Mouse (Mus musculus) thymus, postnatal 25 days (tissue): Measurements from ENCODE around the gene BC051665.

Experiments used
- DNase-seq: peaks from one replicate; pipeline ENCODE4 v3.0.0; 2022

BC051665 gene

DNA sequence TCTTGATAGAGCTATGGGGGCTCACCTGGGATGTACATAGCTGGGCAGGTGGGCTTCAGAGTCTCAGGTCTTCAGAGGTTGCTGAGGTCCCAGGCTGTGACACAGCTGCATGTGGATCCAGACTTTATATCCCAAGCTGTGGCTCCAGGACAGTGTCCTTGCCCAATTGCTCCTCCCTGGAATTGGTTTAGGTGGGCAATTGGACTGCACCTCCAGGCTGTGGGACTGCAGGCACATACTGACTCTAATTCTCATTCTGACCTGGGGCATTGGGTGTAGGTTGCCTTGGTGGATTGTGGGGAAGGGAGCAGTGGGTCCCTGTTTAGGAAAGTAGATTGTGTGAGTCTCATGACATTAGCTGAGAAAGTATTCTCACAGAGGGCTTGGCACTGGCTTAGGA is at the start of gene BC051665:
Gene BC051665 (minus strand): TSS at position 101 of the 400 bp plus-strand sequence.
- no peak for DNase-seq

DNA sequence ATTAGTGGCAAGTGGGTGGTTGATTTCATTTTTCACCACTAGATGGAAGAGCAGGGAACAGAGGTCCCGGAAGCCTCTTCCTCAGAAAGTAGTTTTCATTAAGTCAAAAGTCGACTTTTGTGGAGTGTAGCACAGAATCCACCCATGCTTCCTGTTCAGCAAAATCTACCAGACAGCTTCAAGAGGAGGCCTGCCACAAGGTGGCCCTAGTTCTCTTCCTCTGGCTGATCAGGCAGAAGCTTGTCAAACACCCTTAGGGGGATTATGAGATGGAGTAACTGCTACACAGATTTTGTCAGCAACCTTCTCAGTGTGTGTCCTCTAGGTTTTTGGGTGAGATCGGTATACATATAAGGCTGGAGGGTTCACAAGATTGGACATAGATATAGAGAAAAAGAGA is 39.9 kb upstream of the BC051665 start:
- DNase-seq: peak; percentile 77

DNA sequence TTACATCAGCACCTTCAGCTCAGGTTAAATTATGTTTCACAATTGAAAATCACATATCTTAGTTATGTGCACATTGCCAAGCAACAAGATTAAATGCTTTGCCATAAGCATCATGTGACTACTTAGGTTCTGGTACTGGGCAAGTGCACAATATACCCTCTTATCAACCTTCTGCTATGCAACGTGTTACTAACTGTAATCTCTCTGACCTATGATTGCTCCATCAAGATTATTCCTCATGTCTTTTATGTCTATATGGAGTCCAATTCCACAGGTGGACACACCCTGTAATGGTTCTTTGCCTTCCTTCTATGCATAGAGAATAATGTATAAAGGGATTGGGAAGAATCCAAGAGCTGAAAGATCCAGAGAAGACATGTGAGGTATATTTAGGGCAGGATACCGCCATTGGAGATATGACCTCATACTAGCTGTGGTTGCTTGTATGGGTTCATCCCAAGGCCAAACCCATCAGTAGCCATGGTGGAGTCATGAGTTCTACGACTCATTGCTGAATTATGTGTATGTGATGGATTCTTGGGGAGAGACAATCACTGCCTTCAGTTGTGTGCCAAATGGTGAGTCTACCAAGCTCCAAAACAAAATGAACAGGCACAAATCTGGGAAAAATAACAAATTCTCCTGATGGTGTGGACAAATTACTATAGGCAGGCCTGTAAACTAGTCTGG is 34.5 kb upstream of the BC051665 start:
- no peak for DNase-seq

DNA sequence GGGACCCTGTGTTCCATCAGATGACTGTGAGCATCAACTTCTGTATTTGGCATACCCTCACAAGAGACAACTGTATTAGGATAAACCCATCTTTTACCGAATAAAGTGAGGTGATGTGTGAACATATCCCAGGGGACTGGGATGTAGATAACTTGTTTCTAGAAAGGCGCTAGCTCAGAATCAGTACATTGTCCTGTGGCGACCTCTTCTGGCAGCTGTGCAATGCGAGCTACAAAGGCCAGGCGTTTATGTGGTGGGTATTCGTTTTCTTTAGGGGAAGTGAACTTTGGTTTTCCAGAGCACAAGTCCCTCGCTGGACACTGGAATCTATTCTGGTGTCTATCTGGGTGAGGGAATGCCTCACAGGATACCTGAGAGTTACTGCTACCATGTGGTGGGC is 33.3 kb upstream of the BC051665 start:
- peak; percentile 33 for DNase-seq

DNA sequence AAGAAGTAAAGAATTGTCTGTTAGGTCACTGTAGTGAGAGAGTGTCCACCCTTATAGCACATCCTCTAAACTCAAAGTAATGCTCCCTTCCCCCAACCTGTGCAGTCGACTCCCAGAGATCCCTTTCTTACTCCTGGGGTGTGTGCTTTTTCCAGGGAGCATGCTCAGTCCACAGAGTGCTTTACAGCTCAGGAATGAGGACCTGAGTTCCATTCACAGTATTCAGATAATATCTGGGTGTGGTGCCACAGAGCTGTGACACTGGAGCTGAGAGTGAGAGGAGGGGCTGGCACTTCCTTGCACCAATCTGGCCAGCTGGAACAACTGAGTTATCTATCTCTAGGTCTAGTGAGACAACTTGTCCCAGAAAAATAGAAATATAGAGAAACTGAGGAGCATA is 27.6 kb upstream of the BC051665 start:
- DNase-seq: no peak

DNA sequence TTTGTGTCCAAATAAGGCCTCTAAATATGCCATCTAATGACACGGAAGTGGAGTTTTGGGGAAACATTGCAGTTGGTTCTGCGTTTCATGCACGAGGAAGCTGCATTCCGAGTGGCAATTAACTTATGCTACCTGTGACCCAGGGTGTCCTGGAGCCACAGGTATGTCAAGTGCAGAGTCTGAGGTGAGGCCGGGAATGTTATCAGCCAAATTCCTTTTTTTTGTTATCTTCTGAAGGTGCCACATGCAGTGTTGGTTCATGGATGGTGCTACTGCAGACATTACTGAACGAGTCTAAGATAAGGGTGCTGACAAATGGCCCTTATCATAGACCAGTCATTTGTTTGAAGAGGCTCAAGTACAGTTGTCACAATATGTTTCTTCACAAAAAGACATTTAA is 26.6 kb upstream of the BC051665 start:
- DNase-seq: no peak

DNA sequence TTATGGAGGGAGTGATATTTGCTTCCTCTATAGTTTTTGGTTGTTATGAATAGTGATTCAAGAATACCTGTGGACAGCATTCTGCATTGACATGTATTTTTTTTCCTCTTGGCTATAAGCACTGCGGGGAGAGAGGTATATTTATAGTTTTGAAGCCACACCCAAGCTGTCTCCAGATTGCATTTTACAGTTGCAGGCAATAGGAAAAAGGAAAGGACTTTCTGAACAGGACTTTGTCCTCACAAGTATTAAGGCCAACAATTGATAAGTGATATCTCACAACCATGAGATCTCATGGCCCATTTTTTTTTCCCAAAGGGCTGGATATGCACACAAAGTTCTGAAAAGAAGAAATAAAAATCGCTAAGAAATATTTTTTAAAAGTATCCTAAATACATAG is 23.5 kb upstream of the BC051665 start:
- no peak for DNase-seq

DNA sequence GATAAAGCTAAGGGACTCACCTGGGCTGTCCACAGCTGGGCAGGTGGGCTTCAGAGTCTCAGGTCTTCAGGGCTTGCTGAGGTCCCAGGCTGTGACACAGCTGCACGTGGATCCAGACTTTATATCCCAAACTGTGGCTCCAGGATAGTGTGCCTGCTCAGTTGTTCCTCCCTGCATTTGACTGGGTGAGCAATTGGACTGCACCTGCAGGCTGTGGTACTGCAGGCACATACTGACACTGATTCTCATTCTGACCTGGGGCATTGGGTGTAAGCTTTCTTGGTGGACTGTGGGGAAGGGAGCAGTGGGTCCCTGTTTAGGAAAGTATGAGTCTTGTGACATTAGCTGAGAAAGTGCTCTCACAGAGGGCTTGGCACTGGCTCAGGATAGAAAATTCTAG is 16.6 kb upstream of the BC051665 start, which contains the start of gene Ctsll3:
Gene Ctsll3 (minus strand): TSS at position 101 of the 400 bp plus-strand sequence.
- no peak for DNase-seq

DNA sequence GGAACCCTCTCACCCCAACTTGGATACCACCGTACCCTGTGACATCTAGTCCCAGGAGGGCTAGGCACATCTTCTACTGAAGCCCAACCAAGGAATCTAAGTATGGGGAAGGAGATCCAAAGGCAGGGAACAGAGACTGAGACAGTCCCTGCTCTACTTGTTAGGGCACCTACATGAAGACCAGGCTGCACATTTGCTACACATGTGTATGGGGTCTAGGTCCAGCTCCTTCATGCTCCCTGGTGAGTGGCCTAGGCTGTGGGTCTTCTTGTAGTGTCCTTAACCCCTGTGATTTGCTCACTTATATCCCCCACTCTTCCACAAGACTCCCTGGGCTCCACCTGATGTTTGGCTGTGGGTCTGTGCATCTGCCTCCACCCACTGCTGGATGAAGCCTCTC is 3.3 kb upstream of the BC051665 start:
- no peak for DNase-seq

DNA sequence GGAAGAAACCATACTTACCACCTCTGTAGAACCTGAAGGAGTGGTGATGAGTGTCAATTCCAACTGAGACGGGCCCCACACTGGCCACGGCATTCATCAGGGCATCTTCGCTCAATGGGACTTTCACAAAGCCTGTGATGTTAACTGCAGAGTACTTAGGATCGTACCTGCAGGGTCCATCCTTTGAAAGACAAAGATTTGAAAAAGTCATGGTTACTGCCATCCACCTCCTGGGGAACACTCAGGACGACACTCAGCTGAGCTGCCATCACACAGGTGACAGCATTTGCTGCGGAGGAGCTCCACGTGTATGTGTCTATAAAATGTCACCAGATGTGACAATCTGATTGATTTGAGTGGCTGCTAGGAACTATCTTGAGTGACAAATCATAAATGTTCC is 2.9 kb downstream of the BC051665 start:
- no peak for DNase-seq

DNA sequence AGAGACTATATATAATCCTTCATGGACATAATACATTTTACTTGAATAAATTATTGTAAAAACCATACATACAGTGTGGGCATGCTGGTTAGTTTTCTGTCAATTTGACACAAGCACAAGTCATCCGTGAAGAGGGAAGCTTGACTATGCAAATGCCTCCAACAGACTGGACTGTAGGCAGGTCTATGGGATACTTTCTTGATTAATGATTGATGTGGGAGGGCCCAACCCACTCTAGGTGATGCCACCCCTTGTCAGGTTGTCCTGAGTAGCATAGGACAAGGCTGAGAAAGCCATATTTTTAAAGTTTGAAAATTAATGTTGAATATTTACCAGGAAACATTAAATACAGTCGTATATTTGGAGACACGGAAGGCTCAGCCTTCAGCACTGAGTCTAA is 5.6 kb downstream of the BC051665 start:
- DNase-seq: no peak

DNA sequence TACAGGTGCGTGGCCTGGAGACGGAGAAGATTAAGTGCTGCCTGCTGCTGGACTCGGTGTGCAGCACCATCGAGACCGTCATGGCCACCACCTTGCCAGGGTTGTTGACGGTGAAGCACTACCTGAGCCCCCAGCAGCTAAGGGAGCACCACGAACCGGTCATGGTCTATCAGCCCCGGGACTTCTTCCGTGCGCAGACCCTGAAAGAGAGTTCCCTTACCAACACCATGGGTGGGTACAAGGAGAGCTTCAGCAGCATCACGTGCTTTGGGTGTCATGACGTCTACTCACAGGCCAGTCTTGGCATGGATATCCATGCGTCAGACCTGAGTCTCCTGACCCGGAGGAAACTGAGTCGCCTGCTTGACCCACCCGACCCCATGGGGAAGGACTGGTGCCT is 25.0 kb downstream of the BC051665 start:
- no peak for DNase-seq

DNA sequence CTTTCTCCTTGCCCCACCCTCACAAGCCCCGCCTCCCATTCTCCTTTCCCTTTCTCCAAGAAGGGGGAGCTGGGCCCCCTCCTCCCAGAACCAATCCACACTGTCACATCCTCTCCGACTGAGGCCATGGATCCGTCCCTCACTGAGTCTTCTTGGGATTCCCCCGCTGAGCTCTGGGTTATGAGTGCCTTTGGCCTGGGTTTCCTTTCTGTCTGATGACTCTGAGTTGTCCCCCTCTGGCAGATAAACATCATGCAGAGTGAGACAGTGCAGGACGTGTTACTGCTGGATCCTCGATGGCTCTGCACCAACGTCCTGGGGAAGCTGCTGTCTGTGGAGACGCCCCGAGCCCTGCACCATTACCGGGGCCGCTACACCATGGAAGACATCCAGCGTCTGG is 25.8 kb downstream of the BC051665 start:
- DNase-seq: no peak

DNA sequence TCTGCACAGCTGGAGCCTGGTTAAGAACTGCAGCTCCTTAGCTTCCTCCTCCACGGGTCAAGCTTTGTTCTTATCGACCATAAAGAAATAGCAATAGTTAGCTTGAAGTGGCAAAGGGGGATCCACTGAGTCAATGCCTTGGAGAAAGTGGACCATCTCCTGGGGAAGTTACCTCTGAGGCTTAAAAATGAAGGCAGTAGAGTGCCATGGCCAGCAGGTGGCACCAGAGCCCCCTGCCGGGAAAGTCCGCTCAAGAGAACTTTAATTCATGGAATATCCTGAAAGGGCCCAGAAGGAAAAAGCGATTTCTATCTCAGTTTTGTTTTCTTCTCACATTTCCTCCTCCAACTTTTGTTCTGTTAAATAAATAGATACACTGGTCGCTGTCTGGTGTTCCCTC is 27.0 kb downstream of the BC051665 start:
- DNase-seq: peak; percentile 28

DNA sequence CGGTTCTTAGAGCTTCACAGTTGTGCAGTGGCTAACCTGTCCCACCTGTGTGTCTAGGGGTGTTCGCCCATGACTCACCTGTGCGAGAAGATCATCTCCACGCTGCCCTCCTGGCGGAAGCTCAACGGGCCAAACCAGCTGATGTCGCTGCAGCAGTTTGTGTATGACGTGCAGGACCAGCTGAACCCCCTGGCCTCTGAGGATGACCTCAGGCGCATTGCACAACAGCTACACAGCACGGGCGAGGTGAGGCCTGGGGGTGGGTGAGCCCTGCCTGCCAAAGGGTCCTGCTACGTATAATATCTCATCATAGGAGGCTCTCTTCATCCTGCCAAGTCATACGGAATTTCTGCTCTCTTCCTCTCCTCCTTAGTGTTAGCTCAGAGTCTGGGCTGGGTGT is 28.9 kb downstream of the BC051665 start:
- DNase-seq: no peak

DNA sequence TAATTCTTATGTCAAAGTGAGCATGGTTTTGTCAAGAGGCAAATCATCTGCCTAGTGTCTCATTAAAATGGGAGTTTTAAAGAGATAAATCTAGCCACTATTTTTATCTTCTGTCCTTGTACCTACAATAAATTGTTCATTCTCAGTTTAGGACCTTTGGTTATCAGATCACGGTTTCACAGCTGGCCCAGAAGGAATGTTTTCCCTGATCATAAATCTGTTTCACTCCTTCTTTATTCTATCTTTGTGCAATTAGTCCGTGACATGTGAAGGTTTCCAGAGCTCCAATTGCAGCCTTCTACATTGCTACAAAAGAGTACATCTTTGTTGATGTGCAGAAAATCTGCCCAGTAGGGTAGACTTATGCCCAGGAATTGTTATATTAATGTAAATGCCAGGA is 30.9 kb downstream of the BC051665 start:
- DNase-seq: no peak

DNA sequence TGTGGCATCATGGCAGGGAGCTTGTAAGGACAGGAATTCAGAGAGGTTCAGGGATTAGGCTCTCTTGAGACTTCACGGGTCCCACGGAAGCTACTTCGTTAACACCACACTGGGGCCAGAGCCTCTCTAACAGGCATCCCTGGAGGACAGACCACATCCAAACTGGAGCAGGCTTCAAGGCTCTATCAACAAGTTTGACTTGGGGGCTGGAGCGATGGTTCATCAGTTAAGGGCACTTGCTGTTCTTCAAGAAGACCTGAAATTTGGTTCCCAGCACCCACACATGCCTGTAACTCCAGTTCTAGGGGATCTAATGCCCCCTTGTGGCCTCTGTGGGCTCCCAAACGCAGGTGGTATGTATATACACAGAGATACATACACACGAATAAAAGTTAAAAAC is 32.9 kb downstream of the BC051665 start:
- DNase-seq: no peak

DNA sequence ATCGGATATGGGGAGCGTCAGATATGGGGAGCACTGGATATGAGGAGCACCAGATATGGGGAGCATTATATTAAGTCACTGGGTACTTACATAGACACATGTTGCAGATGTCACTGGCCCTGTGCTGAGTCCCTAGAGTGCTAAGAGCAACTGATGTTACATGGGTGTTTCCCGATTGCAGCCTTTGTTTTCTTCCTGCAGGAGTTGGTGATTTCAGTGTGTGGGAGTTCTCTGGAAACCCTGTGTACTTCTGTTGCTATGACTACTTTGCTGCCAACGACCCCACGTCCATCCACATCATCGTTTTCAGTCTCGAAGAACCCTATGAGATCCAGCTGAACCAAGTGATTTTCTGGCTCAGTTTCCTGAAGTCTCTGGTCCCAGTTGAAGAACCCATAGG is 35.2 kb downstream of the BC051665 start:
- DNase-seq: no peak

DNA sequence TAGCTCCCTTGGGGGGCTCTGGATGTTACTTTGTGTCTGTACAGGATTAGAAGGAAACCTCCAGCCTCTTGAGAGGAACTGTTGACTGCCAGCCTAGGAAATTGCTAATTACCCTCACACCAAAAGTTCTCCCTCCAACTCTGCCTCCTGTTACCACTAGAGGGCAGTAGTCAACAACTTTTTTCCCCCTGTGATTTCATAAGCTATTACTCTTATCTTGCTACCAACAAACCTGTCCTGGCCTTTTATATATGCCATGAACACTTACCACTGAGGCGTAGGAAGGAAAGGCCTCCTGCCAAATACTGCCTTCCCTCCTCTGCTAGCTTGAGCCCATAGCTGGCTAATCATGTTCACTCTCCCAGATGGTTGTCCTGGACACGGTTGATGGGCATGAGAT is 37.6 kb downstream of the BC051665 start:
- peak; percentile 20 for DNase-seq

DNA sequence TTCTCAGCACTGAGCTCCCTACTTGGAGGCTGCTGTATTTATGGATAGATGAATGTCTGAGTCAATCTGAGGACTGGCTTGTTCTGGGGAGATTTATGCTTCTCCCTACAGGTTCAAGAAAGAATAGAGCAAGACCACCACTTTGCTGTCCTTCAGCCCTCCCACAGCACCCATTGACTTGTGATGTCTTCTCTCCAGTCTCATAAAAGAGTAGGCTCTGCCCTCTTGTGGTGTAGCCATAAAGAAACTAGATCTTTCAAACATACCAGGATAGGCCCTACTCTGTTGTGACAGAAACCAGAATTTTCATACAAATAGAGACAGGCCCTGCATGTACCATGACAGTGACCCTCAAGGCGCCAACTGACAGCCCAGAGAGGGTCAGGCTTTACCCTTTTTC is 39.0 kb downstream of the BC051665 start:
- DNase-seq: no peak

DNA sequence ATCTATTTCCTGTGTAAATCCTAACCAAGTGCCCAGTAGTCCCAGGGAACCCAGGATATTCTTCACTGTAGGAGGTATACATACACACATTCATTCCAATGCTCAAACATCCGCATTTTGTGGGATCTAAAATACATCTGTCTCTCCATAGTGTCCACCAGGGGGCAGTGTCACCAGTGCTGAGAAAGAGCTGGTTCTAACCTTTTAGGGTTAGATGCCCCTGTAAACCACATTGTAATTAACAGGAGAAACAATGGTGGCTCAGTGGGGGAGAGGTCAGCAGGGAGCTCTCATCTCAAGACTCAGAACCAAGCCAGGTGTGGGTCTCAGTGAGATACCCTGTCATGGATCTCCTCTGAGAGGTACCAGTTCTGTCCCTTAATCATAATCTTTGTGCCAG is 39.9 kb downstream of the BC051665 start:
- DNase-seq: peak; percentile 25

DNA sequence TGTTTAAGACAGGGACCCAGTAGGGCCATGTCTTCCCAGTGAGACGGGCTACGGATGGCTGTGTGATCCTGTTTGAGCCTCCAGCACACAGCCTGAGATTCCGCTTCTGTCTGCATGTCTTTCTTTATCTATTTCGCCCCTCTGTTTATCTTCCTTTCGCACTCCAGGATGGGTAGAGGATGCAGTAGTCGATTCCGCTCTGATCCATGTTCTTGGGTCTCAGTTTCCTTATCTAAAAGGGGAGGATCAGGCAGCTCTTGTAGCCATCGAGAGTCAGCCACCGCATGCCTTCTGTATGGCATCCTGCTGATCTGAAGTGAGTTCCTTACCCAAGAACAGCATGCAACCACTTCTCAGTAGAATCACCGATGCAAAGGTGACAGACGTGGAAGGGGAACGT is 40.8 kb downstream of the BC051665 start:
- DNase-seq: no peak

DNA sequence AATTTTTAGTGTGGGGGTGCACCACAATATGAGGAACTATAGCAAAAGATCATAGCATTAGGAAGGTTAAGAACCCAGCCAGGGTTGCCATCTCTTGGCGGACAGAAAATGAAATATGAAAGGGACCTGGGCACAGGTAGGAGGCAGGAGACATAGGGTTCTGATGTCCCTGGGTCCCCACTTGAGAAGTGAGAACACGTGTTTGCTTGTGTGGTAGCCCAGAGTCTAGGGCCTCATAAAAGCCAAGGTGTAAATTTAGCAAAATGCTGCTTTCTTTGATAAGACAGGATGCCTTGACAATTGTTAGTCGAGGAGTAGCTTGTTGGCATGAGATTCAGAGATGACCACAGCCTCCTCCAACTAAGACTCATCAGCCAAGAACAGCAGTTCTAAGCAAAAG is 41.4 kb downstream of the BC051665 start:
- no peak for DNase-seq

DNA sequence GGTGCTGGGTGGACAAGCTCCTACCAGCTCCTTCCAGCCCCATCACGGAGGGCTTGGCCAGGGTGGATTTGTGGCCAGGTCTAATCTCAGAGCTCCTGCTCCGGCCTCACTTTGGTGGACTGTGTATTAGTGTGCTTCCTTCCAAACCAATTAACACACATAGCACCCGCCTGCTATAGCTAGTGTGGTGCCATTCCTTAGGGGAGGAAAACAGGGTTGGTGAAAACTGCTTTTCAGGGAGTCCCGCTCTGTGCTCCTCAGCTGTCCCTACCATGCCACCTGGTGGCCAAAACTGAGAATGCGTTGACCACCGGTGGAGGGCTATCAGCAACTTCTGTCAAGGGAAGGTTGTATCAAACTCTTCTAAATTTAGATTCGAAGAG is 42.1 kb downstream of the BC051665 start:
- peak; percentile 83 for DNase-seq

DNA sequence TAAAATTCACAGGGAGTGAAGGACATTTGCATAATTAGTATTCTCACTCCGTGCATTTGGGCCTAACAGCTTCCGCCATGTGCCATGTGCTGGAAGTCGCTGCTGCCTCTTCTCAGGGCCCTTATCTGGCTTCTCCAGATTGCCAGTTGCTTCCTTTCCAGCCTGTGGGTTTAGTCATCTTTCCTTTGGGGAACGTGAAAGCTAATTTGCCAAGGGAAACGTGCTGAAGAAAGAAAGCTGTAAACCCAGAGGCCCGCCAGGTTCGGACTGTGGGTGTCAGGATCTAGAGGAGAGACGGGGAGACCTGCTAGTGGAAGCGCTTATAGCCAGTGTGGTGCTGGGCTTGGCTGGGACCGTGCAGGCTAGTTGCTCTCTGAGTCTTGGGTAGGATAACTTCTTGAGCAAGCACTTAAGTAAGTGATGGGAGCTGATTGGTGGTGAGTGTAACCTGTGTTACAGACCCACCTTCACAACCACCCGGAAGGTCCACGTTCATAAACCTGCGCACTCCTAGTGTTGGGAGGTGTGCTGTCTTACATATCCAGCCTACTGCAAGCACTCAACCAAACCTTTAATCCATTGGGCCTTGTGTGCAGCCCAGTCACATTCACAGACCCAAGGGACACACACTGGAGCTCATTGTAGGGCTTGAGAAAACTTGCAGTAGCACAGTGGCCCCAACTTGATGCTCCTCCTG is 42.6 kb downstream of the BC051665 start:
- DNase-seq: no peak
